Mouse (Mus musculus) ES-Bruce4 (cell line): Measurements from ENCODE around the gene Kdm4d.

Experiments used
- CTCF ChIP-seq: IDR thresholded peaks from one replicate; pipeline ENCODE4 v1.8.1; 2011; ENCODE audit warnings: low read depth, low read length
- POLR2A ChIP-seq: IDR thresholded peaks from one replicate; pipeline ENCODE4 v1.8.1; 2011; ENCODE audit warnings: low read length; ENCODE audit not compliant: insufficient read depth

DNA sequence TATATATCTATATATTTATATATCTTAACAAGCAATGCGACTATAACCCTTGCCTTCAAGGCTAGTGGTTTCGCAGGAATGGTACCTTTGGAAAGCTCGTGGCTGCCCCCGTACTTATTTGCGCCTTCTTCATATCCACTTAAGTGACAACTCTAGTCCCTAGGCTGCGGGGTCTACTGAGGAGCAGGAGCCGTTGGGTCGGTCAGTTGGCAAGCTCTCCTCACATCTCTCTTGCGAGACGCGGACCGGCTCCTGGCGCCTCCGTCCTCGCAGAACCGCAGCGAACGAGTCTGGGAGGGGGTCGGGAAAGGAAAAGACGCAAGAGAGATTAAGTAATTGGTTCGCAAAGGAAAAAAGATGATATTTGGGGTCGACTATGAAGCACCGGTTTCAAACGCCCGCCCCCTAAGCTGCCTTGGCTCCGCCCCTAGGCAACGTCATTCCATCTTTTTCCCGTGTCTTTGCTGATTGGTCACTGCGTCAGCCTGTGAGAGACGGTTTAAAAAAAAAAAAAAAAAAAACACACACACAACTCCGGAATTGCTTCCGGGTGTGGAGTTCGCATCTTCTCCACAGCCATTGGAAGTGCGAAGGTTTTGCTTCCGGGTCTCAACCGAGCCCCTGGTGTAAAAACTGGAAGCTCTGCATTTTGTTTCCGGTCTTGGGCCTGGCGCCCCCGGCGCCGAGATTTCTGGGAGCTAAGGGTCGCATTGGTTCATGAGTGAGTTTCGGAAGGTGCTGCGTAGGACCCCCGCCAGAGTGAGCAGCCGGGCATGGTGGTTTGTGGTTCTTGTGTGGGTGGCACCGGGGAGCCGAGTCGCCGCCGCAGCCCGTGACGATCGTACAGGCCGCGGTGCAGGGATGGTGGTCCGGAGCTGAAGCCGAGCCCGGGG is at the start of gene Kdm4d, which contains the start of gene Cwc15:
- peak; percentile 14 for TF ChIP-seq POLR2A
- TF ChIP-seq CTCF: no peak
